Mouse (Mus musculus) monocyte, adult 5-6 weeks (primary cell): ENCODE measurements around the gene Zfp750. TPM values are rescaled to one million over a fixed set of nuclear protein-coding genes. Genes with fewer than 3 reads are reported as not detected.
A peak's percentile ranks its signal among the peaks of the same experiment; 100 is the strongest.

ENCODE experiments used
- ATAC-seq: fragments of 153-309, 156-312 bp; replicated peaks from 2 replicates; pipeline ENCODE4 v1.8.0; 2017; ENCODE audit warnings: mild to moderate bottlenecking; ENCODE audit not compliant: low TSS enrichment, insufficient number of reproducible peaks, severe bottlenecking, poor library complexity, low FRiP score
- total RNA-seq: library from RNA; stranded (forward); fragments of 200-1000, 200-491, 200-594 nt; gene quantifications from 3 replicates; pipeline ENCODE4 v1.2.3, GENCODE M21; 2017

Zfp750 gene
- total RNA-seq = 0.19 TPM in 1 of 3 replicates, not detected in the others

DNA sequence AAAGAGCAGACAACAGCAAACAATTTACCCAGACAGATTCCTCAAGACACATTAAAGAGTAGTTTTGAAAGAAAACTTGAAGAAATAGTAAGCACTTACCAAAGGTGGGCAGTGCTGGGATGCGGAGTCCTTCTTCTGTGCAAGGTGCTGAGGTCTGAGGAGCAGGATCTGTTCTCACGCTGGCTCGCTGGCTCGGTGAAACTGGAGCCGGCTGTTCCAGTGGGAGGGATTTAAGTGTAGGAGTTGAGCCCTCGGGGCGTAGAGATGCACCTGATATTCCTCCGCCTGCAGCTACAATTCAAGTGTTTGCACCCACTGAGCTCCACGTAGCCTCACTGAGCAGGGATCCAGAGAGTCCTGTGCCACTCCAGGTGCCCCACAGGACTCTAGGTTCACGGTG, at the start of gene Zfp750:
Gene Zfp750 (minus strand): TSS at position 203 of the 400 bp plus-strand sequence.
- no peak for ATAC-seq

DNA sequence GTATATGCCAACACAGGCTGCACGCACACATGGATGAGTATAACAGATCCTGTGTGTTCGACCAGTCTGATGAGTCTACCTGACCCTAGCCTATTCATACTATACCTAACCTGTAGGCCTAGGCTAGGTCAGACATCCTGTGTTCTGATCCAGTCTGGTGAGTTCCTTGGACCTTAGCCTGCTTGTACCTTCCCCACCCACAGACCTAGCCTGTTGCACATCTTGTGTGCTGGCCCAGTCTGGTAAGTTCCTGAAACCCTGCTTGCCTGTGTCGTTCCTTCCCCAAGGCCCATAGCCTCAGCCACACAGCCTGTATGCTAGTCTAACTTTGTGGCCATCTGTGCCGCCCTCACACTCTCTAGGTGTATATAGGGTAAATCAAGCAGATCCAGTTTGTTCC, 45.1 kb upstream of the Zfp750 start:
- peak; percentile 47; the same call in 1 of the 2 replicates for ATAC-seq

DNA sequence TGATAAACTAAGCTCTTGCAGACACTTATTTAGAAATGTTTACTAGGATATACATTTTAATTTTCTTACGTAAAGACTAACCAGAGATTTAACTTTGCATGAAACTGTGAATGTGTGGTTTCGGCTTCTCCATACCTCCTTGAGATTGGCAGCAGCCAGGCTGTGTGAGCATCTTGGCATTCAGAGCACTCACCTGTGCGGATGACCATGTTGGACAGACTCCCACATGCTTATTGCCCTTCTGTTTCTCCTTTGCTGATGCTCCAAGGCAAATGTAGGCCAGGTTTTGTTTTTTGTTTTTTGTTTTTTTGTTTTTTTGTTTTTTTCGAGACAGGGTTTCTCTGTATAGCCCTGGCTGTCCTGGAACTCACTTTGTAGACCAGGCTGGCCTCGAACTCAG, 44.2 kb upstream of the Zfp750 start:
- ATAC-seq = no peak

DNA sequence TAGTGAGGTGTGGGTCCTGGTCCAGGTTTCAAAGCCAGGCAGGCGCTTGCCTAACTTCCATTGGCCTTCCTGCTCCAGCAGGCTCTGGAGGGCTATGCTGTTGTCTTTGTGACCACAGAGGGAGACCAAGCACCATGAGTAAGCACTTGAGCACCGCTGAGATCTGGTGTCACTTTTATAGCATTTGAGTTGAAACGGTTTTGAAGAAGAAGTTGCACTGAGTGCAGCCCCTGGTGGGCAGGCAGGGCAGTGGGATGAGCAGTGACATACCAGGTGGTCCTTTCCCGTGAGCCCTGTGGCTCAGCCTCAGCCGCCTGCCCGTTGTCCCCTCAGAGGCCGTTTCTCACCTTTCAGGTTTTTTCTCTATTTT, 41.1 kb upstream of the Zfp750 start:
- ATAC-seq = no peak

DNA sequence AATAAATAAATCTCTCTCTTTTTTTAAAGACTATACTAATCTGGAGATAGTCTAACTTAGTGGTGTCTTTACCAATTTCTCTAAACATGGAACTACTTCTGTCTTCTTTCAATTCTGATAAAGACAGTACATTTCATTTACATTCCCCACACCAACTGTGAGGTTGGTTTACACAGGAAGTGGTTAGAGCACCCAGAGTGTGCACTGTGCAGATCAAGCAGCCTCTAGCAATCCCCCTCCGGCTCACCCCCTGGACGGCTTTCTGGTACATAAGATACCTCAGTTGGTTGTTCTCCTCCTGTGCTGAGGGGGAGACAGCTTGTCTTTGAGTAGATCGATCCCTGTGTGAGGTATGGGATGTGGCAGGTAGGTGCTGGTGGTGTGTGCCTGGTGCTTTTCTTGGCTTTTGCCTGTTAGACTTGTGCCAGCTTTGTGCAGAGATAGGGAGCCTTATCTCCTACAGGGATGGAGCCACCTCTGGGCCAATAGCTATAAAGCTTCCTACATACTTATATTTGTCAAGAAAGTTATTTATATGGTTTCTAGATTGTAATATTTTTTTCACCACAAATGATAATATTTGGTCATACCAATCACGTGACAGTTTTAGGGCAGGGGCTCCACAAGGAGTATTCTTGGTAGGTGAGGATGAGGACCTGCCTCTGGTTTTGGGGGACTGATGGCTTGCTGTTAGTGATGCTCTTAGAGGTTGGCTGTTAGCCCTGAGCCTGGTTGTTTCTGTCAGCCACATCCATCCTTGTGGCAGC, 40.6 kb upstream of the Zfp750 start:
- ATAC-seq = peak; percentile 38; the same call in 1 of the 2 replicates

DNA sequence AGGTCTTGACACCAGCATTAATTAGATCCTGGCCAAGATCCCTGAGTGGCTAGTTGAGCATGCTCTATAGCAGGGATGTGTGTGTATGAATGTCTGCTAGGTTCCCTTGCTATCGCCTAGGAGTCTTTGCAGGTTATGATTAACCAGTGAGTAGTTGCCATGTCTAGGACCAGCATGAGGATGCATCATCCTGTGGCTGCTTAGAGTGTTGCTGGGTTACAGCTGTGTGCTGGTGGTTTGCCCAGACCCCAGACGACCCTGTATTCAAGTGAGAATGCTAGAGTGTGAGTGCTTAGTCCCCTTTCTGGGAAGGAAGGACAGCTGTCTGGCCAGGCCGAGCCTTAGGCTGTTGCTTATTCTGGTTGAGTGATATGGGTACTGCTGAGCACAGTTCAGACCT, 39.4 kb upstream of the Zfp750 start:
- no peak for ATAC-seq

DNA sequence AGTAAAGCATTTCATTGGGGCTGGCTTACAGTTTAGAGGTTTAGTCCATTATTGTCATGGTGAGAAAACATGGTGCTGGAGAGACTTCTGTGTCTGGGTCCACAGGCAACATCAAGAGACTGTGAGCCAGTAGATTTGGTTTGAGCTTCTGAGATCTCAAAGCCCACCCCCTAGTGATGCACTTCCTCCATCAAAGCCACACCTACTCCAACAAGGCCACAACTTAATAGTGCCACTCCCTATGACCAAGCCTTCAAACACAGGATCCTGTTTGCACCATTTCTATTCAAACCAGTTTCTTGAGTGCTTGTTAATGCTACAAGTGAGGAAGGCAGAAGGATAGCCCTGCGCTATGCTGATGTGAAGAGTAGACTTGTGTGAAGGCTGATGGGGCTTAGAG, 38.8 kb upstream of the Zfp750 start:
- ATAC-seq = no peak

DNA sequence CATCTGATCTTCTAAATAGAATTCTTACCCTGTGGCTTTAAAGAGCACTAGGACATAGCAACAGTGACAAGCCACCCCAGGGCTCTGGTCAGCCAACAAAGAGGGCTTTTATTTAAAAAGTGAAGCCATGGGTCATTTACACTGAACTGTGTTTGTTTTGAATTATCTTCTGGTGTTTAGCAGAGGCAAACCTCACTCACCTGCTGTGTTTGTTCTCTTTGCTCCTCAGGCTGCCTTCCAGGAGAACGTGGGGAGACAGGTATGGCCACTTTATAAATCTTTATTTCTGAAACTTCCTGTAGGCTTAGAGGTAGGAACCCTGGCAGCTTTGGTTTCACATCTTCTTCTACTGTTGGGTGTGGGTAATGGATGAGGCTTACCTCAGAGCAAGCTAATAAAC, 37.6 kb upstream of the Zfp750 start:
- ATAC-seq = no peak

DNA sequence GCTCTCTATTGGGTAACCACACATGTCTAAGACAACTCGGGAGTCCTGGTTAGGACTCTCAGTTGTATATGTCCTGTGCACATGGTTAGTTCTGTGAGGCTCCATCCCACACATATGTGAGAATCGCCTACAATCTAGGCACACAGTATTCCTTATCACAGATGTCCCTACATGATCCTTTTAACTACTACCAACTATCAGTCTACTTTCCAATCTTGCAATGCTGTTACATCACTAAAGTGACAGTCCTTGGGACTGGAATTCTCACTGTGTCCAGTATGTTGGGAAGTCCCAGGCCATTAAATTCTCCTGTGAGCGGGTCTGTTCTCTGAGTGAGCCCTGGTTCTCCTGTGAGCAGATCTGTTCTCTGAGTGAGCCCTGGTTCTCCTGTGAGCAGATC, 34.3 kb upstream of the Zfp750 start:
- ATAC-seq = no peak

DNA sequence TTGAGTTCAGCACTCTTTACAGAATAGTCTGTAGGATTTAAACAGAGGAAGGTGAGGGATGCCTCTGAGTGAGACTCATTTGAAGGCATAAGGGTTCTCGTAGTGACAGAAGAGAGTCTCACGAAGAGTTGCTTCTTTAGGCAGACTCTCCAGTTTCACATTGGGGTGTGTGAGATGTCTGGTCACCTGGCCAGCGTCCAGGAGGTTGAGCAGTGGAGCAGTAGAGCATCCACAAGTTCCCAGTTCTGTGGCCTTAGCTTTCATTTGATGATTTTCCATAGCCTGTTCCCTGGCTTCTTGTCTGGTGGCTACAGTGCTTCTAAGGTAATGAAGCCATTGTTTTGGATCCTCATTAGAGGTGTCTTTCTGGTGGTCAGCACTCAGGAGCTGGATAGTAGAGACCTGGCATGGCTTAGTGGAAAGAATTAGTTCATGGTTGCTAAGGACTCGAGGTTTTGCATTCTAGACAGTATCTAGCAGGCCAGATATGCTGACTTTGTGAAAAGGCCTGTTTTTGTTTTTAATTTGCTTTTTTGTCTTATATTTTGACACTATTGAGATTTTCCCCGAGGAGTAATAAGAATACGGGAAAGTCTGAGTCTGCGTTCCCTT, 33.8 kb upstream of the Zfp750 start:
- no peak for ATAC-seq

DNA sequence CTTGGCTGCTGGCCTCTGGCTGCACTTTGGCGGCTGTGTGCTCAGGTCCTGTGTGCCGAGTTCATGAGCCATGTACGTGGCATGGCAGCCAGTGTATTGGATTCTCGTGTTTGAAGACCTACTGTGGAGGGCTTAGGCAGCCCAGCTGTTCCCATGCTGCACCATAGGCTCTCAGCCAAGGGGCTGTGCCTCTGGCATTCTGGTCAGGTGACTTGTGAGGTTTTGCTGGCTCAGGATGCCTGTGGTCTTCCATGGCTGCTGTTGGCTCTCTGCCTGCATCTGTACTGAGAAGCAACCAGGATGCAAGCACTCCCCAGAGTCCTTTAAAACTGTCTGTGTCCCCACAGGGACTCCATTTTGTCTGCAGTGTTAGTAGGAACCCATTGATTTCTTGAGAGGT, 33.0 kb upstream of the Zfp750 start:
- ATAC-seq = no peak

DNA sequence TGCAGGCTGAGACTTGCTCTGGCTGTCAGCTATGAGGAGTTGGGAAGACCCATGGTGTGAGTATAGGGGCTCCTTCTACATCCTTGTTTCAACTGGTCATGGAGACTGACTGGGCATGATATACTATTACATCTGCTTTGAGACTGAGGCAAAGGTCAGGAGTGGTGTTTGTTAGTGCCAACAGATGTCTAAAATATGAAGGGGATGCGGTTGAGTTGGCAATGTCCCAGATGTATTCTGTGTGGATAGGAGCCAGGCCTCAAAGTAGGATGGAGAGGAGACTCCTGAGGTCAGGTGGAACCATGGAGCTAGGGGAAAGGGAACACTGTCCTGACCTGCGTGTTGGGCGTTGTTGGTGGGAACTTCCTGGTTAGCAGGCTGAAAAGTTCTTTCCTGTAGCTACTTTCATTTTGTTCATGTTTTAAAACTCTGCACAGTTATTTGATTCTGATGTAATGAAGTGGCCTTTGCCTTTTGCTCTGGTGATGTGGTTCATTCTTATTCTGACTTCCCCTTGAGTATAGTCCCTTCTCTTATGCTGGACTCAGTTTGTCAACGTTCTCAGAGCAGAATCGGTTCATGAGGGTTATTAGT, 32.2 kb upstream of the Zfp750 start:
- no peak; the same call in 1 of the 2 replicates for ATAC-seq

DNA sequence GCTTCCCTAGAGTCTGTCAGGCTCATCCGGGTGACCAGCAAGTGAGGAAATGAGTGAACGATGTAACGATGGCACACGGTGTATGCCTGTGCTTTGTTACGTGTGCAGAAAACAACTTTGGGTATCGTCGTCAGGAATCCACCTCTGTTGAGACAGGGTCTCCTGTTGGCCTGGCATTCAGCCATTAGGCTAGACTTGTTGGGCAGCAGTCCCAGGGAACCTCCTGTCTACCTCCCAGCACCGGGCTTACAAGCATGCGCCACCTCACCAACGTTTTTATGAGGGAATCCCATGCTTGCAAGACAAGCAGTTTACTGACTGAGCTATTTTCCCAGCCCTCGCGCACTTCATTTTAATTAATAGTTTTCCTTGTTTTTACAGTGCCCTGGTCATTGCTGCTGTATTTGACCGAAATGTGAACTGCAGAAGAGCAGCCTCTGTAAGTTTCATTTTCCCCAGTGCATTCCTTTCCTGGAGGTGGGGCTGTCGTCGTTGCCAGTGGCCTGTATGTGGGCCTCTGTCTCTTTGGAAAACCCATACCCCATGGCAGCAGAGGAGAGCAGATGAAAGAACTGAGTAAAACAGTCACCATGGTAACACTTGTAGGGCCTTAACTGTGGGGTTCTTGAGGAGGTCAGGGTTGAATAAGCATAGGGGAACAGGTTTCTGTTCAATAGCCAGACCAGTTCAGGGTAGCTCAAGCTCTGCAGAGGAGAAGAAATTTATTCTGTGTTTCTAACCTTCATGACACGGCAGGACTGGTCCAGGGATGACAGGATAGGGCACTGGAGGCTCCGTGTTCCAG, 30.9 kb upstream of the Zfp750 start:
- ATAC-seq = no peak

DNA sequence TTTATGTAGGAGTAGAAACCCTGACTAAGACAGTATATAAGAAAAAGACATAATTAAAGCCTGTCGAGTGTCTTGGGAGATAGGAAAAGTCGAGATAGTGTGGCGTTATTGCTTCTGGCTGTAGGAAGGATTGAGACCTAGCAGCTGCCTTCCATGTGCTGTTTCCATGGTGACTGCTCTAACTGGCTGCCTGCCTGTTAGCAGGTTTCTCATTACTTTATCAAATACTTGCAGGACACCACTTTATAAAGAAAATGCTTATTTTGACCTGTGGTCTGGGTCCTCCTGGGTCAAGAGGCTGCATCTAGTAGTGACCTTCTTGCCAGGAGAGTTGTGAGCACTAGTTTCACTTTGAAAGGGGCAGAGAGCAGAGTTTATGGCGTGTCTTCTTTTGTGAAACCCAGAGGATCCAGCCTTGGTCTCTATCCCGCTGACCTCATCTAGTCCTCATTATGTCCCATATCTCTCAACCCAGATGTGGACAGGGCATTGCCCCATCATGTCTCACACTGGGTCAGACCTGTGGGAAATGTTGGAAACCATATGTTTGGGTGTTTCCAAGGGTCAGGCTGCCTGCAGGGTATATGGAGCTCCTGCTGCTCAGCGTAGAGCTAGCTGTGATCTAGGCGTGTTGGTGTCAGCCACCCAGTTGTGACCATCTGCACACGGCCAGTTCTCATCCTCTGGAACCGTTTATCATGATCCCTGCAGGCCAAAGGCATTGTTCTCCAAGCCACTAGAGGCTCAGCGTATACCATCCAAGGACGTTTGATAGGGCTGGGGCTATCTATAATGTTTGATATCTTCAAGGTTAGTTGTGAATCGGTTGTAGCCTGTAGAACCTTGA, 30.1 kb upstream of the Zfp750 start:
- ATAC-seq = no peak

DNA sequence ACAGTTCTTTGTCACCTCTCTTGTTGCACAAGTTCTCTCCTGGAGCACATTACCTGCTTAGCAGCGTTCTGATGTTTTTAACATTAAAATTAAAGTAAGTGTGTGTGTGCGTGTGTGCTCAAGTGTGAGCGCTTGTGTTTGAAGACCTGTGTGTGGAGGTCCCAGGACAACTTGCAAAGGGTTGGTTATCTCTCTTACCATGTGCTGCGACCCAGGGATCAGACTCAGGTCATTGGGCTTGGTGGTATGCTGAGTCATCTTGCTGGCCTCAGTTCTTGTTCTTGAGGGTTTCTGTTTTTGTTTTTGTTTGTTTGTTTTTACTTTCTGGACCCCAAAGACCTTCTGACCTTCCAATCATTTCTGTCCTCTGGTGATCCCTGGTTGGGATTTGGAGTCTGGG, 28.8 kb upstream of the Zfp750 start:
- no peak for ATAC-seq

DNA sequence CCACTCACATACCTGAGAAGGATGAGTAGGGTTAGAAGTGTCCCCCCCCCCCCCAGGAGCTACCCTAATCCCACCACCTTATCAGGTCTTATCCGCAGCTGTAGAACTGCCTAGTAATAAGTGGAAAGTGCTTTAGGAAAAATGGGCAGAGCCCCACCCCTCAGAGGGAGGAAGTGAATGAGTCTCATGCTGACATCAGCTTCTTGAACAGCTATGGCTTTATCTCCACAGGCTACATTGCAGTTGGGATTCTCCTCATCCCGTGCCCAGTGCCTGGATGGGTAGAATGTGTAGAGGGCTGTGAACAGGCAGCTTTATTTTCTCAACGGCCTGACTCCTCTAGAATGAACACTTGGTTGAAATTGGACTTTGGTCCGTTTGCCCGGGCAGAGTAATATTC, 28.1 kb upstream of the Zfp750 start:
- ATAC-seq = no peak

DNA sequence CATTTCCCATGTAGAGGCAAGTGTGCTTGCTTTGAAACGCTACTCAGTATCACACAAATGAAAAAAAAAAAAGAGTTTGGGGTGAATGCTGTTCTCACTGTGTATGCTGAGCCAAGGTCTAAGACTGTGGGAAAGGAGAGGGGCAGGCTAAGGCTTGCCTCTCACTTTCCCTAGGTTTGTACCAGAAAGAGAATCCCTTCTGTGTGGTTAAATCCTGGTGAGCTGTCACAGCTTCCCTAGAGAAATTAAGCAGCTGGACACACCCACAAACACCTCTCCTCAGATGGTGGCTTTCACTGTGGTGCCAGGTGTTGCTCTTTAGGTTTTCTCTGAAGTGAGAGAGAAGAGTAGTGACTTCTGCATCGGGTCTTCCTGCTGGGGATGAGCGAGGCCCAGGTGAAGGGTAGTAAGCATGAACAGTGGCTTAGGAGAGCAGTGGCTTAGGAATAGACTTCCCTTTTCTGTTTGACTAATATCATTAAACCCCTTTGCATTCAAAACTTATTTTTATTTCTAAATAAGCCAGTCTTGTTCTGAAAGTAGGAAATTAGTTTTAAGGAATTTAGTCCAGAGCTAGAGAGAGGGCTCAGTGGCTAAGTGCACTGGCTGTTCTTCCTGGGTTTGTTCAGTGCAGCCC, 26.4 kb upstream of the Zfp750 start:
- ATAC-seq = no peak

DNA sequence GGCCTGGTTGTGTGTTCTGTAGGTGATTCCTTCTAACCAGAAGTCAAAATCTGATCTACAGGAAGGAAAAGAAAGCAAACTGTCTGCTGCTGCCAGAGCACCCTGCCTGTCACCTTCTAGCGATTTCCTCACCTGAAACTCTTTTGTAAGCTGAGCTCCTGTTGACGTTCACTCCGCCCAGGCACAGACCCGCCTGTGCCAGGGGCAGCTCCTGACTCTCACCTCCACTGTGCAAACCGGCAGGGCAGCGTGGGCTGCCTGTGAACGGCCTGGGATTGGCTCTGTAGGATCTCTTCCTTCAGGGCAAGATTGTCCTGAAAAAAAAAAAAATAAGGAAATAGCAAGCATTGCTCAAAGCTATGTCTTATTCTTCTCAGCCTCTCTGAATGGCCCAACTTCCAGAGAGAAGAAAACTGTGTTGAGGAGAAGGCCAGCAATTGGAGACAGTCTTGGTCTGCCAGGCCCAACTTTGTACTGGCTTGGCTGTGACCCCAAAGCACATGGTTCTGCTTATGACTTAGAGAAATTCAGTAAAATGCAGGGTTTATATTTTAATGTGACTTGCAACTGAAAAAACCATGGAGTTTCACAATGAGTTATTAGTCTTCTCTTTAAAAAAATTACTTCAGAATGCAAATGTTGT, 25.7 kb upstream of the Zfp750 start:
- ATAC-seq = no peak
